Mouse (Mus musculus) olfactory bulb, adult 2 months (tissue): ENCODE data around the gene Timp3. TPM values are rescaled to one million over a fixed set of nuclear protein-coding genes. Genes with fewer than 3 reads are reported as not detected.

ENCODE experiments used
- H3K27ac ChIP-seq: fragments of 200-500 bp; 2 replicates; pipeline ENCODE4 v1.5.1; 2012; ENCODE audit warnings: low read depth, low read length; ENCODE audit not compliant: insufficient read depth
- H3K4me1 ChIP-seq: fragments of 200-500 bp; 2 replicates; pipeline ENCODE4 v1.6.1; 2012; ENCODE audit warnings: low read length; ENCODE audit not compliant: control insufficient read depth, insufficient read depth
- H3K4me3 ChIP-seq: fragments of 200-500 bp; 2 replicates; pipeline ENCODE4 v1.5.1; 2012; ENCODE audit warnings: mild to moderate bottlenecking, low read depth, low read length, moderate library complexity; ENCODE audit not compliant: insufficient read depth
- CTCF ChIP-seq: fragments of 200-500 bp; IDR thresholded peaks from 2 replicates; pipeline ENCODE4 v1.5.1; 2012; ENCODE audit warnings: low read depth, mild to moderate bottlenecking, low read length, moderate library complexity; ENCODE audit not compliant: insufficient read depth
- POLR2A ChIP-seq: fragments of 200-500 bp; IDR thresholded peaks from 2 replicates; pipeline ENCODE4 v1.6.1; 2012; ENCODE audit warnings: mild to moderate bottlenecking, low read depth, low read length, moderate library complexity; ENCODE audit not compliant: insufficient read depth
- WGBS: fragments of 180-500 bp; shearing (Covaris S2); methylation state at CpG from one replicate; pipeline ENCODE4 v1.1.7; 2018; 5-methylcytosine and 5-hydroxymethylcytosine counted together
- polyA plus RNA-seq: library from polyadenylated mRNA; stranded (reverse); fragments of >200 nt; gene quantifications from 2 replicates; pipeline ENCODE4 v1.2.4, GENCODE M21; 2012; ENCODE audit warnings: low replicate concordance; ENCODE audit not compliant: missing spikeins, insufficient read depth, insufficient read length

Timp3 gene
- polyA plus RNA-seq, 1 experiment, result 64.3 TPM

GRCm38 (mm10) chr10:86345645-86346044 is 45.5 kb downstream of the Timp3 start:
- no peak overlapping the region for H3K4me3 ChIP-seq
- WGBS, result 95% methylated on average over 9 of the region's 9 CpGs
- no peak overlapping the region for H3K27ac ChIP-seq
- TF ChIP-seq POLR2A (no peak), CTCF (no peak)
- peaks cover 5% of the 10 kb centered on the region; the same call in 1 of the 2 replicates for H3K4me1 ChIP-seq

- Histone ChIP-seq H3K27ac (no peak overlapping the region), H3K4me1 (peaks cover 5% of the 10 kb centered on the region; the same call in 1 of the 2 replicates), H3K4me3 (no peak overlapping the region)
- TF ChIP-seq CTCF (no peak), POLR2A (no peak)
- 62% methylated on average over 3 of the region's 3 CpGs for WGBS
Observed at GRCm38 (mm10) chr10:86346235-86346840, 46.2 kb downstream of the Timp3 start.

- 81% methylated on average over 2 of the region's 2 CpGs for WGBS
- Histone ChIP-seq H3K4me1 (no peaks in the 10 kb centered on the region), H3K27ac (no peak overlapping the region), H3K4me3 (no peak overlapping the region)
- TF ChIP-seq CTCF, result no peak
- no peak for TF ChIP-seq POLR2A
Observed at GRCm38 (mm10) chr10:86351287-86351686, 51.1 kb downstream of the Timp3 start.

GRCm38 (mm10) chr10:86352521-86352920 is 52.3 kb downstream of the Timp3 start:
- no peak for TF ChIP-seq POLR2A
- no peak for TF ChIP-seq CTCF
- Histone ChIP-seq H3K27ac (no peak overlapping the region), H3K4me3 (no peak overlapping the region), H3K4me1 (no peaks in the 10 kb centered on the region)
- 95% methylated on average over 3 of the region's 3 CpGs for WGBS

GRCm38 (mm10) chr10:86356819-86357563 is 56.8 kb downstream of the Timp3 start:
- no peak overlapping the region for H3K27ac ChIP-seq
- H3K4me1 ChIP-seq, result no peaks in the 10 kb centered on the region
- TF ChIP-seq POLR2A (no peak), CTCF (no peak)
- 64% methylated on average over 5 of the region's 5 CpGs for WGBS
- H3K4me3 ChIP-seq, result no peak overlapping the region

- H3K27ac ChIP-seq, result no peak overlapping the region
- TF ChIP-seq POLR2A (no peak), CTCF (no peak)
- WGBS, result 73% methylated on average over 7 of the region's 7 CpGs
Observed at GRCm38 (mm10) chr10:86358307-86358975, 58.3 kb downstream of the Timp3 start.

GRCm38 (mm10) chr10:86359208-86359607 is 59.0 kb downstream of the Timp3 start:
- no peak overlapping the region for H3K4me3 ChIP-seq
- H3K27ac ChIP-seq, result no peak overlapping the region
- TF ChIP-seq POLR2A (no peak), CTCF (no peak)
- 59% methylated on average over 2 of the region's 2 CpGs for WGBS
- H3K4me1 ChIP-seq, result no peaks in the 10 kb centered on the region

More at GRCm38 (mm10) chr10:86358307-86358975, 58.3 kb downstream of the Timp3 start:
- no peaks in the 10 kb centered on the region for H3K4me1 ChIP-seq
- no peak overlapping the region for H3K4me3 ChIP-seq

- Histone ChIP-seq H3K4me1 (no peaks in the 10 kb centered on the region), H3K27ac (no peak overlapping the region), H3K4me3 (no peak overlapping the region)
- no peak for TF ChIP-seq CTCF
- no peak for TF ChIP-seq POLR2A
- 55% methylated on average over 4 of the region's 4 CpGs for WGBS
Observed at GRCm38 (mm10) chr10:86359699-86360098, 59.5 kb downstream of the Timp3 start.

GRCm38 (mm10) chr10:86363669-86364309 is 63.6 kb downstream of the Timp3 start:
- H3K4me3 ChIP-seq, result no peak overlapping the region
- H3K4me1 ChIP-seq, result peaks cover 2% of the 10 kb centered on the region; the same call in 1 of the 2 replicates
- TF ChIP-seq POLR2A (no peak), CTCF (no peak)
- 82% methylated on average over 8 of the region's 8 CpGs for WGBS
- H3K27ac ChIP-seq, result no peak overlapping the region
